Mouse (Mus musculus): Measurements from ENCODE around the gene AW551984. TPM values are rescaled to one million over a fixed set of nuclear protein-coding genes. Genes with fewer than 3 reads are reported as not detected.

Gene AW551984
- polyA plus RNA-seq (2012; rRNA removed): not detected in 2 replicates

GRCm38 (mm10) chr9:39603999-39604453 lies at the start of gene AW551984:
Gene AW551984 (minus strand): TSS chr9:39604403.
- WGBS: 6% methylated on average over 8 of the region's 8 CpGs
- Histone ChIP-seq H3K27ac (ENCODE audit: insufficient read depth, low read length) (no peak within 1 kb of the TSS), H3K36me3 (ENCODE audit: control insufficient read depth, insufficient read depth, low read length) (no peaks in the 10 kb centered on the region), H3K4me3 (ENCODE audit: extremely low read depth, insufficient read depth, insufficient read length) (no peak within 1 kb of the TSS), H3K4me1 (ENCODE audit: control insufficient read depth, insufficient read depth, insufficient read length) (no peaks in the 10 kb centered on the region), H3K27me3 (ENCODE audit: control insufficient read depth, insufficient read depth, low read length) (no peaks in the 10 kb centered on the region; the same call in 1 of the 2 replicates)
- TF ChIP-seq POLR2A (IDR thresholded peaks at IDR 0.05; ENCODE audit: low read depth, low read length): no peak
- no peak for TF ChIP-seq CTCF (IDR thresholded peaks at IDR 0.05; ENCODE audit: extremely low read depth, insufficient read depth, insufficient read length, insufficient replicate concordance)
- no peak for DNase-seq (ENCODE audit: low read depth in 1 of 2, low spot score in 2 of 2)

GRCm38 (mm10) chr9:39647382-39647781 lies 43.2 kb upstream of the AW551984 start:
- TF ChIP-seq CTCF (IDR thresholded peaks at IDR 0.05; ENCODE audit: extremely low read depth, insufficient read depth, insufficient read length, insufficient replicate concordance) (no peak), POLR2A (IDR thresholded peaks at IDR 0.05; ENCODE audit: low read depth, low read length) (no peak)
- no peak for DNase-seq (ENCODE audit: low read depth in 1 of 2, low spot score in 2 of 2)
- WGBS: 84% methylated on average over 4 of the region's 4 CpGs
- Histone ChIP-seq H3K4me1 (ENCODE audit: control insufficient read depth, insufficient read depth, insufficient read length) (no peaks in the 10 kb centered on the region), H3K27me3 (ENCODE audit: control insufficient read depth, insufficient read depth, low read length) (no peaks in the 10 kb centered on the region), H3K36me3 (ENCODE audit: control insufficient read depth, insufficient read depth, low read length) (no peaks in the 10 kb centered on the region), H3K27ac (ENCODE audit: insufficient read depth, low read length) (no peak overlapping the region), H3K4me3 (ENCODE audit: extremely low read depth, insufficient read depth, insufficient read length) (no peak overlapping the region)

GRCm38 (mm10) chr9:39644785-39645184 lies 40.6 kb upstream of the AW551984 start, which contains the start of gene Olfr961:
Gene Olfr961 (plus strand): TSS chr9:39645085.
- no peaks in the 10 kb centered on the region for H3K4me1 ChIP-seq (ENCODE audit: control insufficient read depth, insufficient read depth, insufficient read length)
- H3K36me3 ChIP-seq (ENCODE audit: control insufficient read depth, insufficient read depth, low read length): no peaks in the 10 kb centered on the region
- H3K27ac ChIP-seq (ENCODE audit: insufficient read depth, low read length): no peak within 1 kb of the TSS
- H3K4me3 ChIP-seq (ENCODE audit: extremely low read depth, insufficient read depth, insufficient read length): no peak within 1 kb of the TSS
- TF ChIP-seq POLR2A (IDR thresholded peaks at IDR 0.05; ENCODE audit: low read depth, low read length): no peak
- no peak for TF ChIP-seq CTCF (IDR thresholded peaks at IDR 0.05; ENCODE audit: extremely low read depth, insufficient read depth, insufficient read length, insufficient replicate concordance)
- DNase-seq (ENCODE audit: low read depth in 1 of 2, low spot score in 2 of 2): no peak
- H3K27me3 ChIP-seq (ENCODE audit: control insufficient read depth, insufficient read depth, low read length): no peaks in the 10 kb centered on the region

GRCm38 (mm10) chr9:39633913-39634594 lies 29.9 kb upstream of the AW551984 start:
- no peak overlapping the region for H3K27ac ChIP-seq (ENCODE audit: insufficient read depth, low read length)
- TF ChIP-seq CTCF (IDR thresholded peaks at IDR 0.05; ENCODE audit: extremely low read depth, insufficient read depth, insufficient read length, insufficient replicate concordance) (no peak), POLR2A (IDR thresholded peaks at IDR 0.05; ENCODE audit: low read depth, low read length) (no peak)
- no peaks in the 10 kb centered on the region for H3K36me3 ChIP-seq (ENCODE audit: control insufficient read depth, insufficient read depth, low read length)
- no peaks in the 10 kb centered on the region for H3K27me3 ChIP-seq (ENCODE audit: control insufficient read depth, insufficient read depth, low read length)
- H3K4me3 ChIP-seq (ENCODE audit: extremely low read depth, insufficient read depth, insufficient read length): no peak overlapping the region
- 11% methylated on average over 4 of the region's 4 CpGs for WGBS
- DNase-seq (ENCODE audit: low read depth in 1 of 2, low spot score in 2 of 2): no peak
- H3K4me1 ChIP-seq (ENCODE audit: control insufficient read depth, insufficient read depth, insufficient read length): no peaks in the 10 kb centered on the region

GRCm38 (mm10) chr9:39629069-39629468 lies 24.9 kb upstream of the AW551984 start:
- 86% methylated on average over 2 of the region's 2 CpGs for WGBS

GRCm38 (mm10) chr9:39624711-39625110 lies 20.5 kb upstream of the AW551984 start:
- no peak for DNase-seq (ENCODE audit: low read depth in 1 of 2, low spot score in 2 of 2)
- Histone ChIP-seq H3K27me3 (ENCODE audit: control insufficient read depth, insufficient read depth, low read length) (no peaks in the 10 kb centered on the region), H3K4me3 (ENCODE audit: extremely low read depth, insufficient read depth, insufficient read length) (no peak overlapping the region), H3K4me1 (ENCODE audit: control insufficient read depth, insufficient read depth, insufficient read length) (no peaks in the 10 kb centered on the region), H3K27ac (ENCODE audit: insufficient read depth, low read length) (no peak overlapping the region), H3K36me3 (ENCODE audit: control insufficient read depth, insufficient read depth, low read length) (no peaks in the 10 kb centered on the region)
- TF ChIP-seq CTCF (IDR thresholded peaks at IDR 0.05; ENCODE audit: extremely low read depth, insufficient read depth, insufficient read length, insufficient replicate concordance) (no peak), POLR2A (IDR thresholded peaks at IDR 0.05; ENCODE audit: low read depth, low read length) (no peak)
- WGBS: 50% methylated on average over 2 of the region's 2 CpGs

More at GRCm38 (mm10) chr9:39629069-39629468, 24.9 kb upstream of the AW551984 start:
- Histone ChIP-seq H3K27ac (ENCODE audit: insufficient read depth, low read length) (no peak overlapping the region), H3K4me1 (ENCODE audit: control insufficient read depth, insufficient read depth, insufficient read length) (no peaks in the 10 kb centered on the region), H3K27me3 (ENCODE audit: control insufficient read depth, insufficient read depth, low read length) (no peaks in the 10 kb centered on the region), H3K4me3 (ENCODE audit: extremely low read depth, insufficient read depth, insufficient read length) (no peak overlapping the region), H3K36me3 (ENCODE audit: control insufficient read depth, insufficient read depth, low read length) (no peaks in the 10 kb centered on the region)
- TF ChIP-seq POLR2A (IDR thresholded peaks at IDR 0.05; ENCODE audit: low read depth, low read length) (no peak), CTCF (IDR thresholded peaks at IDR 0.05; ENCODE audit: extremely low read depth, insufficient read depth, insufficient read length, insufficient replicate concordance) (no peak)
- DNase-seq (ENCODE audit: low read depth in 1 of 2, low spot score in 2 of 2): no peak

GRCm38 (mm10) chr9:39623783-39624182 lies 19.6 kb upstream of the AW551984 start:
- no peak for DNase-seq (ENCODE audit: low read depth in 1 of 2, low spot score in 2 of 2)
- H3K27me3 ChIP-seq (ENCODE audit: control insufficient read depth, insufficient read depth, low read length): no peaks in the 10 kb centered on the region
- 93% methylated on average over 3 of the region's 3 CpGs for WGBS
- TF ChIP-seq CTCF (IDR thresholded peaks at IDR 0.05; ENCODE audit: extremely low read depth, insufficient read depth, insufficient read length, insufficient replicate concordance) (no peak), POLR2A (IDR thresholded peaks at IDR 0.05; ENCODE audit: low read depth, low read length) (no peak)
- no peaks in the 10 kb centered on the region for H3K4me1 ChIP-seq (ENCODE audit: control insufficient read depth, insufficient read depth, insufficient read length)
- H3K36me3 ChIP-seq (ENCODE audit: control insufficient read depth, insufficient read depth, low read length): no peaks in the 10 kb centered on the region
- no peak overlapping the region for H3K27ac ChIP-seq (ENCODE audit: insufficient read depth, low read length)
- H3K4me3 ChIP-seq (ENCODE audit: extremely low read depth, insufficient read depth, insufficient read length): no peak overlapping the region

Measured in spleen, adult 2 months (tissue).